Mouse (Mus musculus) myocyte (in vitro differentiated cells): ENCODE results near the gene Ccl27b.
"Not testable (repeated sequence)": the region's sequence is repeated elsewhere in the genome, so short reads cannot be mapped to it uniquely, and the experiment has no call there.

ENCODE experiments used
- CEBPB ChIP-seq: IDR thresholded peaks from 2 replicates; pipeline ENCODE4 v1.6.1; 2011; ENCODE audit warnings: mild to moderate bottlenecking, moderate library complexity; ENCODE audit not compliant: poor library complexity, insufficient read depth, severe bottlenecking
- E2F4 ChIP-seq: IDR thresholded peaks from one replicate; pipeline ENCODE4 v1.6.1; 2011; ENCODE audit warnings: mild to moderate bottlenecking, control low read depth, moderate library complexity; ENCODE audit not compliant: insufficient read depth
- MAX ChIP-seq: IDR thresholded peaks from one replicate; pipeline ENCODE4 v1.6.1; 2011; ENCODE audit warnings: low read depth, mild to moderate bottlenecking, control low read depth
- MYOD1 ChIP-seq, 3 experiments: IDR thresholded peaks; one replicate each; pipeline ENCODE4 v1.6.1; 2011; ENCODE audit warnings: control low read depth in 2 of 3, low read depth in 2 of 3, mild to moderate bottlenecking in 2 of 3, moderate library complexity in 1 of 3; ENCODE audit not compliant: insufficient read length in 2 of 3, control insufficient read depth in 1 of 3
- MYOG ChIP-seq, 3 experiments: IDR thresholded peaks; one replicate each; pipeline ENCODE4 v1.6.1; 2011; ENCODE audit warnings: control low read depth in 2 of 3, low read depth in 2 of 3, mild to moderate bottlenecking in 2 of 3; ENCODE audit not compliant: insufficient read length in 2 of 3, control insufficient read depth in 1 of 3, insufficient read depth in 1 of 3
- POLR2A ChIP-seq: IDR thresholded peaks from one replicate; pipeline ENCODE4 v1.6.1; 2011; ENCODE audit warnings: low read depth, mild to moderate bottlenecking, control low read depth, moderate library complexity; ENCODE audit not compliant: insufficient read length
- POLR2AphosphoS2 ChIP-seq: IDR thresholded peaks from one replicate; pipeline ENCODE4 v1.6.1; 2011; ENCODE audit warnings: low read depth, control low read depth; ENCODE audit not compliant: insufficient read length
- SRF ChIP-seq: IDR thresholded peaks from one replicate; pipeline ENCODE4 v1.6.1; 2011; ENCODE audit warnings: low read depth; ENCODE audit not compliant: control insufficient read depth, insufficient read length
- TCF12 ChIP-seq: IDR thresholded peaks from one replicate; pipeline ENCODE4 v1.6.1; 2011; ENCODE audit warnings: mild to moderate bottlenecking, control low read depth; ENCODE audit not compliant: poor library complexity, insufficient read depth, severe bottlenecking
- TCF3 ChIP-seq: IDR thresholded peaks from one replicate; pipeline ENCODE4 v1.6.1; 2011; ENCODE audit warnings: low read depth, control low read depth; ENCODE audit not compliant: insufficient read length
- USF1 ChIP-seq: IDR thresholded peaks from one replicate; pipeline ENCODE4 v1.6.1; 2011; ENCODE audit warnings: low read depth, mild to moderate bottlenecking, control low read depth, moderate library complexity

DNA sequence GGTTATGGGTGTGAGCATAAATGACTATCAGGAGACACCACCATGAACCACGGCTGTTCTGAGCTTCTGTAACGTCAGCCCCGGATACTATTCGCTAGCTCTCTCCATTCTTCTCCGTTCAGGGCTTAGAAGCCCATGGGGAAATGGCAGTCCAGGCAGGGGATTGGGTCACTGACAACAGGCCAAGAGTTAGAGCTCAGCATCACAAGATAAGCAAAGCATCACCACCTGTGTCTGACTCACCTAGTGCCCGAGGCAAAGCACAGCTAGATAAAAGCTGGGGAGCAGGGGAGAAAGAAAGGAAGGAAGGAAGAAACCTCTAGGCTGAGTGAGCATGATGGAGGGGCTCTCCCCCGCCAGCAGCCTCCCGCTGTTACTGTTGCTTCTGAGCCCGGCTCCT, at the start of gene Ccl27b:
- not testable (repeated sequence) for TF ChIP-seq POLR2A; POLR2AphosphoS2; USF1; E2F4; MYOD1 (IDR thresholded peaks at IDR 0.05; ENCODE audit: control insufficient read depth in 1 of 3, insufficient read length in 2 of 3, low read depth in 2 of 3); TCF12; MYOG (IDR thresholded peaks at IDR 0.05; ENCODE audit: control insufficient read depth in 1 of 3, insufficient read depth in 1 of 3, insufficient read length in 2 of 3, low read depth in 2 of 3); CEBPB; MAX; SRF; TCF3
